ENCODE assay signal across 11 mouse cellular contexts in genomic region chr5:115374204-115374820, GRCm38 (mm10). TPM values are rescaled to one million over a fixed set of nuclear protein-coding genes. Genes with fewer than 3 reads are reported as not detected.
DNase-seq lines count a peak whose midpoint lies in the region; ATAC-seq and TF ChIP-seq lines count a peak whose summit lies in the region.
"Had no signal": no experiment of that assay in that cellular context is flagged by ENCODE, and none has a peak within 500 bp of the region (broad histone marks: within the 10 kb centered on the region; RNA-seq: fewer than 3 reads in every experiment).

No protein-coding gene starts in this region.

- H3K9ac ChIP-seq in heart, embryonic 13.5 days = peak overlapping the region; percentile 83
- peak overlapping the region; percentile 59 for H3K9ac ChIP-seq in forebrain, embryonic 16.5 days (replicated peaks; ENCODE audit: low read depth, low read length)
- H3K9ac ChIP-seq in limb, embryonic 15.5 days = peak overlapping the region; percentile 41; the same call in 1 of the 2 replicates

- intact Hi-C loops in left cerebral cortex, postnatal 4 days (cut with DNase I) = no loop called here

- H3K4me2 ChIP-seq in heart, embryonic 13.5 days = peak overlapping the region; percentile 77
- H3K4me2 ChIP-seq in forebrain, embryonic 16.5 days (ENCODE audit: low read length) = peak overlapping the region; percentile 62
- peak overlapping the region; percentile 50 for H3K4me2 ChIP-seq in limb, embryonic 15.5 days

- peaks cover 23% of the 10 kb centered on the region; the same call in 1 of the 2 replicates for H3K27me3 ChIP-seq in heart, embryonic 13.5 days (replicated peaks)
- H3K27me3 ChIP-seq in E14TG2a.4 (ENCODE audit: insufficient read depth, low read length) = no peaks in the 10 kb centered on the region
- no peaks in the 10 kb centered on the region for H3K27me3 ChIP-seq in forebrain, embryonic 16.5 days (replicated peaks; ENCODE audit: control insufficient read depth, insufficient read depth, low read length)
- H3K27me3 ChIP-seq in limb, embryonic 15.5 days = no peaks in the 10 kb centered on the region

- 25% methylated on average over 11 of the region's 11 CpGs for WGBS in heart, embryonic 13.5 days
- 5% methylated on average over 11 of the region's 11 CpGs for WGBS in forebrain, embryonic 16.5 days
- 21% methylated on average over 11 of the region's 11 CpGs for WGBS in limb, embryonic 15.5 days

- TF ChIP-seq CTCF in E14TG2a.4 (conservative IDR thresholded peaks at IDR 0.05; ENCODE audit: low read length) = no peak

- H3K27ac ChIP-seq in heart, embryonic 13.5 days (replicated peaks) = peak overlapping the region; percentile 58
- 0 out of 2 replicates have a peak overlapping the region, but pooled peaks have one; percentile 35 for H3K27ac ChIP-seq in forebrain, embryonic 16.5 days (ENCODE audit: low read length)
- H3K27ac ChIP-seq in limb, embryonic 15.5 days = no peak overlapping the region

- H3K36me3 ChIP-seq in heart, embryonic 13.5 days = no peaks in the 10 kb centered on the region
- no peaks in the 10 kb centered on the region for H3K36me3 ChIP-seq in E14TG2a.4 (ENCODE audit: insufficient read depth, low read length)
- no peaks in the 10 kb centered on the region for H3K36me3 ChIP-seq in forebrain, embryonic 16.5 days (ENCODE audit: control insufficient read depth, insufficient read depth)
- no peaks in the 10 kb centered on the region for H3K36me3 ChIP-seq in limb, embryonic 15.5 days

- no peak for DNase-seq in heart, postnatal 4 days
- DNase-seq in yolk sac, embryonic 10.5 days (ENCODE audit: low spot score) = no peak
- no peak for DNase-seq in layer of hippocampus, postnatal 25 days (ENCODE audit: extremely low spot score in 1 of 2, low spot score in 1 of 2)
- DNase-seq in left cerebral cortex, postnatal 4 days = no peak
- DNase-seq: cerebellum, adult 11-12 months; kidney, adult 8-10 months had no signal

- H3K4me1 ChIP-seq in heart, embryonic 13.5 days = peaks cover 9% of the 10 kb centered on the region; the same call in 1 of the 2 replicates
- peaks cover 53% of the 10 kb centered on the region for H3K4me1 ChIP-seq in E14TG2a.4 (replicated peaks; ENCODE audit: low read depth, low read length)
- H3K4me1 ChIP-seq in forebrain, embryonic 16.5 days (replicated peaks; ENCODE audit: control insufficient read depth, insufficient read depth, low read length) = peaks cover 10% of the 10 kb centered on the region
- peaks cover 7% of the 10 kb centered on the region; the same call in 1 of the 2 replicates for H3K4me1 ChIP-seq in limb, embryonic 15.5 days

- H3K4me3 ChIP-seq in heart, embryonic 13.5 days = peak overlapping the region; percentile 48
- H3K4me3 ChIP-seq in E14TG2a.4 (replicated peaks; ENCODE audit: low read length) = peak overlapping the region; percentile 56; the same call in 1 of the 2 replicates
- peak overlapping the region; percentile 38 for H3K4me3 ChIP-seq in forebrain, embryonic 16.5 days (replicated peaks; ENCODE audit: low read length)
- H3K4me3 ChIP-seq in limb, embryonic 15.5 days = peak overlapping the region; percentile 28

- ATAC-seq in heart, embryonic 13.5 days (ENCODE audit: extremely low read depth, insufficient number of reproducible peaks, low FRiP score, low TSS enrichment) = no peak
- ATAC-seq in forebrain, embryonic 16.5 days = no peak
- no peak for ATAC-seq in limb, embryonic 15.5 days (ENCODE audit: insufficient number of reproducible peaks, low FRiP score, low TSS enrichment, low read depth)

- H3K9me3 ChIP-seq in heart, embryonic 13.5 days = no peaks in the 10 kb centered on the region
- no peaks in the 10 kb centered on the region for H3K9me3 ChIP-seq in E14TG2a.4 (ENCODE audit: low read length)
- H3K9me3 ChIP-seq in forebrain, embryonic 16.5 days (ENCODE audit: control insufficient read depth, low read length) = no peaks in the 10 kb centered on the region
- H3K9me3 ChIP-seq in limb, embryonic 15.5 days = no peaks in the 10 kb centered on the region

RNA-seq across cellular contexts. Expression of gene Cox6a1, which starts 25.5 kb away (rescaled TPM):
- 1,395 and 1,520 TPM in 2 replicates for polyA plus RNA-seq in heart, embryonic 13.5 days (2015; fragmentation: Nextera tagmentation; extraction: Ambion mirVana)
- 100 to 1,000 TPM; 619 to 662 TPM for total RNA-seq in heart, postnatal 4 days (2021)
- polyA plus RNA-seq in forebrain, embryonic 16.5 days (2015; fragmentation: Nextera tagmentation; extraction: Ambion mirVana) = 864 and 925 TPM in 2 replicates
- 800 and 820 TPM in 2 replicates for polyA plus RNA-seq in limb, embryonic 15.5 days (2015; fragmentation: Nextera tagmentation; extraction: Ambion mirVana)
- total RNA-seq in layer of hippocampus, postnatal 25 days (2021) = 100 to 1,000 TPM; 814 to 862 TPM
- 100 to 1,000 TPM; 489 to 518 TPM for total RNA-seq in left cerebral cortex, postnatal 4 days (2021)

RNA-seq across cellular contexts. Expression of gene Triap1, which starts 33.3 kb away (rescaled TPM):
- polyA plus RNA-seq in heart, embryonic 13.5 days (2015; fragmentation: Nextera tagmentation; extraction: Ambion mirVana) = 40.2 and 42.4 TPM in 2 replicates
- total RNA-seq in heart, postnatal 4 days (2021) = 10 to 100 TPM; 23.4 to 26.8 TPM
- polyA plus RNA-seq in forebrain, embryonic 16.5 days (2015; fragmentation: Nextera tagmentation; extraction: Ambion mirVana) = 59.9 and 62.3 TPM in 2 replicates
- 60.6 and 66.9 TPM in 2 replicates for polyA plus RNA-seq in limb, embryonic 15.5 days (2015; fragmentation: Nextera tagmentation; extraction: Ambion mirVana)
- 10 to 100 TPM; 22.9 to 28.6 TPM for total RNA-seq in layer of hippocampus, postnatal 25 days (2021)
- 10 to 100 TPM; 30.3 to 30.5 TPM for total RNA-seq in left cerebral cortex, postnatal 4 days (2021)

RNA-seq across cellular contexts. Expression of gene Gatc, which starts 33.3 kb away (rescaled TPM):
- polyA plus RNA-seq in heart, embryonic 13.5 days (2015; fragmentation: Nextera tagmentation; extraction: Ambion mirVana) = 22.0 and 22.8 TPM in 2 replicates
- total RNA-seq in heart, postnatal 4 days (2021) = 10 to 100 TPM; 17.3 to 19.3 TPM
- polyA plus RNA-seq in forebrain, embryonic 16.5 days (2015; fragmentation: Nextera tagmentation; extraction: Ambion mirVana) = 35.9 and 40.7 TPM in 2 replicates
- polyA plus RNA-seq in limb, embryonic 15.5 days (2015; fragmentation: Nextera tagmentation; extraction: Ambion mirVana) = 25.3 and 27.6 TPM in 2 replicates
- total RNA-seq in layer of hippocampus, postnatal 25 days (2021) = 10 to 100 TPM; 21.5 to 24.4 TPM
- 10 to 100 TPM; 29.6 to 29.7 TPM for total RNA-seq in left cerebral cortex, postnatal 4 days (2021)

RNA-seq across cellular contexts. Expression of gene Srsf9, which starts 47.3 kb away (rescaled TPM):
- polyA plus RNA-seq in heart, embryonic 13.5 days (2015; fragmentation: Nextera tagmentation; extraction: Ambion mirVana) = 112 and 115 TPM in 2 replicates
- 10 to 100 TPM; 39.1 to 42.4 TPM for total RNA-seq in heart, postnatal 4 days (2021)
- polyA plus RNA-seq in forebrain, embryonic 16.5 days (2015; fragmentation: Nextera tagmentation; extraction: Ambion mirVana) = 165 and 183 TPM in 2 replicates
- polyA plus RNA-seq in limb, embryonic 15.5 days (2015; fragmentation: Nextera tagmentation; extraction: Ambion mirVana) = 222 and 246 TPM in 2 replicates
- 10 to 100 TPM; 79.8 to 90.6 TPM for total RNA-seq in layer of hippocampus, postnatal 25 days (2021)
- total RNA-seq in left cerebral cortex, postnatal 4 days (2021) = 10 to 100 TPM; 58.7 to 59.4 TPM

RNA-seq across cellular contexts. Expression of gene Msi1, which starts 55.1 kb away (rescaled TPM):
- polyA plus RNA-seq in heart, embryonic 13.5 days (2015; fragmentation: Nextera tagmentation; extraction: Ambion mirVana) = 3.7 and 4.1 TPM in 2 replicates
- 1 to 10 TPM; 6.2 to 7.7 TPM for total RNA-seq in heart, postnatal 4 days (2021)
- 53.9 and 62.2 TPM in 2 replicates for polyA plus RNA-seq in forebrain, embryonic 16.5 days (2015; fragmentation: Nextera tagmentation; extraction: Ambion mirVana)
- polyA plus RNA-seq in limb, embryonic 15.5 days (2015; fragmentation: Nextera tagmentation; extraction: Ambion mirVana) = 8.2 and 8.4 TPM in 2 replicates
- total RNA-seq in layer of hippocampus, postnatal 25 days (2021) = 10 to 100 TPM; 52.5 to 57.1 TPM
- 100 to 1,000 TPM; 110 to 114 TPM for total RNA-seq in left cerebral cortex, postnatal 4 days (2021)
- total RNA-seq: megakaryocyte, adult 5-6 weeks had no signal
